Mouse (Mus musculus) left cerebral cortex, adult 8-10 months (tissue): Measurements from ENCODE around the gene Tmem30a. TPM values are rescaled to one million over a fixed set of nuclear protein-coding genes. Genes with fewer than 3 reads are reported as not detected.

Experiments used
- total RNA-seq, 4 experiments: library from RNA; stranded (reverse); gene quantifications; 2 replicates each; pipeline ENCODE4 v1.2.4; 2022

Gene Tmem30a
- total RNA-seq, 4 experiments from 2014 or later, result 254 to 287 (median 270) TPM

Other genes starting within 250 kb of the Tmem30a start
- 1 to 10 TPM; 5.3 to 9.6 (median 6.9) TPM for gene Col12a1, start 74.7 kb downstream of the Tmem30a start, total RNA-seq
- gene Cox7a2, start 33.6 kb downstream of the Tmem30a start, total RNA-seq, result 100 to 1,000 TPM; 327 to 361 (median 350) TPM
- 10 to 100 TPM; 16.2 to 21.0 (median 19.0) TPM for gene Filip1, start 219.3 kb upstream of the Tmem30a start, total RNA-seq